Mouse (Mus musculus) layer of hippocampus, adult 9-11 months (tissue): Measurements from ENCODE around the gene Cyfip2.
"Not testable (repeated sequence)": the region's sequence is repeated elsewhere in the genome, so short reads cannot be mapped to it uniquely, and the experiment has no call there.

ENCODE experiments used
- DNase-seq: peaks from one replicate; pipeline ENCODE4 v3.0.0; 2022

The Cyfip2 gene

DNA sequence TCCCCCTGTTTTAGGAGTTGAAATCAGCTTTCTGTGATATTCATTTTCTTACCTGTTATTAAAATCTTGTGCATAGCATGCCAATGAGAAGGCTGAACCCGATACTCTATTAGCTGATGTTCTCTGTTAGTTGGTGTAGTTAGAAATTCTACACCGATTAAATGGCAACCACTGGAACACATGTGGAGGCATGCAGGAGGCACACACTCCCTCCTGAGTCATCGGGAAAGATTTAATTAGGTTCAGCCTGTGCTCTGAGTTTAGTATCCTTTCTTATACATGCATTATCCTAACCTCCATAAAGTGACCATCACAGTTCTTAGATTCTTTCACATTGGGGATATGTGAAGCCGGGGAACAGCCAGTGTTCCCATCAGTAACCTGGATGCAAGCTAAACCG lies 87.3 kb downstream of the Cyfip2 start:
- no peak for DNase-seq

DNA sequence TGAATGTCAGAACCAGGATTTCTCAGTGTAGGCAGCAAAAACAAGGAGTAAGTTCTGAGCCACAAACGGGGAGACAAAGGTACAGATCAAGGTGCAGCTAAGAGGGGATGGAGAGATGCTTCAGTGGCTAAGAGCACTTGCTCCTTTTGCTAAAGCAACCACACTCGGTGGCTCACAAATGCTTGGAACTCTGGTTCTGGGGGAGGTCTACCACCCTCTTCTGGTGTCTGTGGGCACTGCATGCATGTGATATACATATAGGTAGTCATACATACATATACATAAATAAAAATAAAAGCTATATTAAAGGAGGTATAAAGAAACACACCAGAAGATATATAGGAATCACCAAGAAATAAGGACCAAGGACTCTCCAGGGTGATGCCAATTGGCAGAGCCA lies 89.1 kb downstream of the Cyfip2 start:
- DNase-seq, result no peak

DNA sequence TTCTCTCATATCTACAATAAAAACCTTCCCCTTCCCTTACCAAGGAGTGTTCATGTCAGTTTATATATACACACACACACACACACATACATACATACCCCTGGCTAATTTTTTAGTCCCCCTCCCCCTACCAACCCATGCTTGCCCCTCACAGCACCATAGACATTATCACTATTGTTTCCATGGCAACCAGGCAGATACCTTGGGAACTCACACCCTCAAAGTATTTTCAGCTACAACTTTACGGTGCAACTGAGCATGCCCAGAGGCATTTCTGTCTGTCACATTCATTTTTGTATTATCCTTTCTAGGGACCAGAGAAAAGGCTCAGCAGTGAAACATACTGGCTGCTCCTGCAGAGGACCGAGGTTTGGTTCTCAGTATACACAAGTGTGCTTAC lies 92.4 kb downstream of the Cyfip2 start:
- no peak for DNase-seq

DNA sequence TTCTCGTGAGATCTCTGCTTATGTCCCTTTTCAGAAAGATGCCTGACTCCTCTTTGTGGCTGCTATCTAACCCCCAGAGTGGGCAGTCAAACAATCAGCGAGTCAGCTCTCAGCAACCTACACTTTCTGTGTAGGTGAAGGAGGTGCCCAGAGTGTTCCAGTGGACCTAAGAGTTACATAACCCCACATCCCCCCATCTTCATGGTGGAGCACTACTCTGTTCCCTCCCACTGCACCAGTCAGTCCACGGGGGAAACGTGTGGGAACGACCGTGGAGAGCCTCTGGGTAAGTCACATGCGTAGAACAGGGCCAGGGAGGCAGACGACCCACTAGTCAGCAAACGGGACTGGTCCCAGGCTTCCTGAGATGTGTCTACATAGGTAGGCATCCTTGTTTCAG lies 93.3 kb downstream of the Cyfip2 start:
- DNase-seq, result no peak

DNA sequence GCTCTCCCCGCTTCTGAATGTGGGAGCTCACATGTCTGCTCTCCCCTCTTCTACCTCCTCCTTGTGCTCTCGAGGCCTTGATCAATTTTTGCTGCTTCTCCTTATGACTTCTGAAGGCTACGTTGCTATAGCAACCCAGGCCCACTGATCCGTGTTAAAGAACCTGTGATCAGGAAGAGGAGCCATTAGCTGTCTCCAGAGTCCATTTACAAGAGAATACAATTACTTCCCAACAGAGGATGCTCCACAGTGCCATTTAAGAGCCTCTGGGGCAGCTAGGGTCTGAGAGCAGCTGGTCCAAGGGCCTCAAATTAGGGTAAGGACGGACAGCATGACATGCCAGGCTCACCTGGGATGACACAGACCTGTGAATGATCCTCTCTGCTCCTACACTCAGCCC lies 94.1 kb downstream of the Cyfip2 start:
- no peak for DNase-seq

DNA sequence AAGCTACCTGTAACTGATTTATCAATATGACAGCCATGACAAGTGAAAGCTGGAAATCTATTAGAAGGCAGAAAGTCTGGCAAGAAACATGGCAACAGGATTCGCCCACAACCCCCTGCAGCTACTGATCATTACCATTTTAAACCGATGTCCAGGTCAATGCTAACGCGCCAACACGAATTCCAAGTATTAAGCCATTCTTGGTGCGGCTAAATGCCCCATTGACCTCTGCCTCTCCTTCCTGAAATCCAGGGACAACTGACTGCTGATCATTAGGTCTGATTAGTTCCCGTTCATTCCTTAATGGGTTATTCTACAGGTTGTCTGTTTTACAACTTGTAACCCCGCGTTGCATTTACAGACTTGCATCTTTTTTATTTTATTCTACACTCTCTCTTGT lies 95.0 kb downstream of the Cyfip2 start:
- no peak for DNase-seq

DNA sequence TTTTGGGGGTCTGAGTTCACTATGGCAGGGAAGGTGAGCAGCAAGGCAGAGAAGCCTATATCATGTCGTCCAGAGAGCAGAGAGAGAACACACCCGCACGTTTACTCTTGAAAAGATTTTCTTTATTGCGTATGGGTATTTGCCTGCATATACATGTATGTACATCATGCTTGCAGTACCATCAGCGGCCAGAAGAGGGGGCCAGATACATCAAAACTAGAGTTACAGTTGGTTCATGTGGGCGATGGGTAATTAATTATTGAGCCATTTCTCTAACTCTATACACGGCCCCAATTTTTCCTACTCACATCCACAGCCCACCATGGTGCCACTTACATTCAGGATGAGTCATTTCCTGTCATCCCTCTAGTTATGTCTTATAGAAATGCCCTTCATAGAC lies 96.0 kb downstream of the Cyfip2 start:
- peak; percentile 39 for DNase-seq

DNA sequence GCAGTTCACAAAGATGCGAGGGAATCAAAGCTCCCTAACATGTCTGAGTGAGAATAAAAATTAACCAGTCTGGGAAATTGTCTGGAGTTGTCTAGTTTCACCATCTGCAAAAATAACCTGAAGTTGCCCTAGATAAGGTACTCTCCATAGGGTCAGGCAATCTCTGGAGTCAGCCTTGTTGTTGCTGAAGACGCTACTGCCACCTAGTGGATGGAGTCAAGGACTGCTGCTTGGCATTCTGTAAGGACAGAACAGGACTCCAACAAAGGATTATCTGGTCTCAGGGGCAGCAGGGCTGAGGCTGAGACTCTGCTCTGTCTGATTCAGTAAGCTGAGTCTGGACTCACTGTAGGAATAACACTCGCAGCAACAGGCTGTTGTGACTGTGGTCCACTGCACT lies 97.3 kb downstream of the Cyfip2 start:
- DNase-seq, result peak; percentile 69

DNA sequence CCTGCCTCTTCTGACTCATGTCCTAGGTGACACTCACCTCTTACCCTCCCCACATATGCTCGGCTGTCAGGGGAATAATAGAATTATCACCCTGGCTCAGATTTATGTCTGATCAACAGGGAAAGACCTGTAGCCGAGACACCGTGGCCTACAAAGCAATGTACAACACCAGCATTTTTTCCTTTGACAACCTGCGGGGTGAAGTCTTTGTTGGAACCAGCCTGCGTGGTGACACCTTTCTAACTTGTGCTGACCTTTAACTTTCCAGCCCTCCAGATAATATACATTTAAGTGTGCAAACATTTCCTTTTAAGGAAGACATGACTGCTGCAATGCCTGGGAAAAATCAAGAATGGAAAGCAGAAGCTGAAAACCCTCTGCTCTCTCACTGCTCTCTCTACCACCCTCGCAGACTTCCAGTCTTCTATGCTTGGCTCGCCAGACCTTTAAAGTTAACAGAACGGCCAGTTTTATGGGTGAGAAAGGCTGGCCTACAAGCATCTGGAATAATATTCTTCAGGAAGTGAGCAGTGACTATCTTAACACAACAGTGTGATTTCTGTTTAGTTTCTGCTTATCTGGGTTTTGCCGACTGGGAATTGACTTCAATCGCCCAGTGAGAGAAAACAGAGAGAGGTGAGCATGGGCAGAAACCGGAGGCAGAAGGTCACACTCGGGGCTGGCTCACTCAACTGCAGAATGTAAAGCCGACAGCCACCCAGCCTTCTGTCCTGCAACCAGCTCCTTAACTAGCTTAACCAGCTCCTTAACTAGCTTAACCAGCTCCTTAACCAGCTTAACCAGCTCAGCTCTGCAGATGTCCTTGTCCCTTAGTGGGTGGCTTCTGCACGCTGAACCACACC lies 98.1 kb downstream of the Cyfip2 start:
- DNase-seq, result no peak

DNA sequence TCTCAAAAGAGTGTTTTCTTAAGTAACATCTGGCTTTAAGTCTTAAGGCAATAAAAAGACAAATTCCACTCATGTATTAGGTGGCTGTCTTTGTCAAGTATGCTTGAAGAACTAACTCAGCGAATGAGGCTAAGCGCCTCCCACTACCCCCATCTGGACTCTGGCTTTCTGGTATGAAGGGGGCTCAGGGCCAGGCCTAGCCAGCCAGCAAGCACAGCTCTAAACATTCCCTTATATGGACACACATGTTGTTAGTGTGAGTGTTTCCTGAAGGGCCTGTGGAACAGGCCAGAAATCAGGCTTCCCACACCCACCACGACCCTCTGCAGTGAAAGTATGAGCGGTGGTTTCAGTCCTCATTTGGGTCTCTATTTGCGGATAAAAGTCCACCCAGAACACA lies 98.8 kb downstream of the Cyfip2 start:
- no peak for DNase-seq

DNA sequence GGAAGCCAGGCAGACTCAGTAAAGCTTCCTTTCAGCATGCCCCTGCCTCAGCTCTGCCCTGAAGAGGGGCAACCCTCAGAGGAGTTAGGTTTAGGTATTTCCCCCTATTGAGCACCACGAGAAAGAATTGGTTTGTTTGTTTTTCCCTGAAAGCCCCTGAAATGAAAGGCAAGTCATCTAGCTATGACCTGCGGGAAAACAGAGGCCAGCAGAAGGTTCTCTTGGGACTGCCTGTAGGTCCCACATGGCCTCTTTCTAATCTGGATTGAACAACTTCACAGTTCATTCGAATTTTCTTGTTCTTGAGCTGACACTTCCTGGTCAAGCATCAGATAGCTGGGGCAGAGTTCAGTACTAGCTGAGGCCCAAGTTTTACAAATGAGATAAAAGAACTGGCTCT lies 100.8 kb downstream of the Cyfip2 start:
- DNase-seq, result no peak

DNA sequence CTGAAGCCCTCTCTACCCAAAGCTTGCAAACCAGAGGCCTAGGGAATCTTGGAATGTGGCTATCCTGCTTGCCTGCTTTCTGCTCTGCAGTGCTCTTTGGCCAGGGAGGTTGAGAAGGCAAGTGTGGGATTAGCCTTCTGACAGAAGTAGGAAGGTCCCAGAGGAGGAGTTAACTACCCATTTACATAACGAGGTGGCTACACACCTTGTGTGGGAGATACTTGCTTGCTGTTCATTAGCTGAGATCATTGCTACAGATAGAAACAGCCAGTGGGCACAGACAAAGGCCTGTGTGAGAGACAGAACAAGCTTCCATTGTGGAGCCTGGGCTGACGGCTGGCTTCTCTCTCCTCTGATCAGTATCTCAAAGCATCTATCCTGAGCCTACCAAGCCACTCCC lies 102.8 kb downstream of the Cyfip2 start:
- DNase-seq, result peak; percentile 54

DNA sequence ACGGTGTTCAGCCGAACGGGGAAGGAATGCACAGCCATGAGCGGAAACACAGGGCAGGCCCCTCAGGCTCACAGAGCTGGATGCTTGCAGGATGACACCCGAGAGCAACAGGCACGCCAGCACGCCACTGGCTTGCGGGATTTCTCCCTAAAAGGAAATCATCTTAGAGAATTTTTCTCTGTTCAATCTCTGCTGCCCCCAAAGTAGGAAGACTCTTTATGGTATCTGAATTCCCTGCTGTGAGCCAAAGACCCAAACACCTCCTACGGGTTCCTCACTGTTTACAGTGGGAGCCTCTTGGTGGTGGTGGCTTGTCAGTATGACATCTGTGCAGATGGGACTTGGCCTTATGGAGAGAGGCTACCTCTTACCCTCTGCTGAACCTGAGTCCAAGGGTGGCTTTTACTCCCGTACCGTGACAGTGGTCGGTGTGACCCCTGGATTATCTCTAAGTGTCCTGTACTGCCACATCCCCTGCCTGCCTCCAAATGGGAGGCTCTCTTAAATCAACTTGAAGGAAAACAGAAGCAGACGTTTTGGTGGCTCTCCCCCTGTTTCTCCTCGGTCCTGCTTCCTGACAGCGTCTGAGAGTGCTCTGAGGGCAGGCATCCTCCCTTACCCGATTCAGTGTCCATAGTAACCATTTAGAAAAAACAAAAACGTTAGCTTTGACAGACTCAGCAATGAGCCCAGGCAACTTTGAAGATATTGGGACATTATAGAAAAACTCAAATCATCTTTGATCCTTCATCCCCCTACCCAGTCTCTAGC lies 106.8 kb downstream of the Cyfip2 start:
- DNase-seq, result peak; percentile 1

DNA sequence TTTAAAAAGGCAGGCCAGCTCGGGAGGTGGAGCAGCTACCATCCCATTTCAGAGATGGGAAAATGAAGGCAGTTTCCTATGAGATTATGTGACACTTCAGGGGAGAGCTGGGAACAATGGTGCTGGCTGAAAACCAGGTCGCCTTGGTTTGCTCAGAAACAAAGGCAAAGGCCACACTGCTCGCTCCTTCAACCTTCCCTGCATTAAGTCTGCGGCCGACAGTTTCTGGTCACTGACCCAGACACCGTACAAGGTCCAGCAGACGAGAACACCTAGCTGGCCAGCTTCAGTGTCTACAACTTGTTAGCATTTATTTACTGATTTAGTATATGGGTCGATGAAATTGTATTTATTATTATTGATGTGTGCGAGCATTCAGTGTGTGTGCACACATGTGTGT lies 107.8 kb downstream of the Cyfip2 start:
- DNase-seq, result no peak

DNA sequence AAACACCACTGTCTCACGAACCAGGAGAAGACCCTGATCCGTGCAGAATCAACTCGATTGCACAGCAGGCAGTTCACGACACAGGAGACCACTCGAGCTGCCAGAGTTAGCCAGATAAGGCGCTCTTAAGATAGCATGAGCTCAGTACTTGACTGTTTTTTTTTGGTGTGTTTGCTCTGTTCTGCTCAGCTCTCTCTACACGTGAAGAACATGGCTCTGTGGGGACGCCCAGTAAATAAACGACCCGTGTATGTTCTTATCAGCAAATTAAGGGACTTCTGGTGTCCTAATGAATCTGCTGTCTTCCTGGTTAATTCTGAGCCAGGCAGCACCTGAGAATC lies 110.1 kb downstream of the Cyfip2 start:
- DNase-seq, result no peak

DNA sequence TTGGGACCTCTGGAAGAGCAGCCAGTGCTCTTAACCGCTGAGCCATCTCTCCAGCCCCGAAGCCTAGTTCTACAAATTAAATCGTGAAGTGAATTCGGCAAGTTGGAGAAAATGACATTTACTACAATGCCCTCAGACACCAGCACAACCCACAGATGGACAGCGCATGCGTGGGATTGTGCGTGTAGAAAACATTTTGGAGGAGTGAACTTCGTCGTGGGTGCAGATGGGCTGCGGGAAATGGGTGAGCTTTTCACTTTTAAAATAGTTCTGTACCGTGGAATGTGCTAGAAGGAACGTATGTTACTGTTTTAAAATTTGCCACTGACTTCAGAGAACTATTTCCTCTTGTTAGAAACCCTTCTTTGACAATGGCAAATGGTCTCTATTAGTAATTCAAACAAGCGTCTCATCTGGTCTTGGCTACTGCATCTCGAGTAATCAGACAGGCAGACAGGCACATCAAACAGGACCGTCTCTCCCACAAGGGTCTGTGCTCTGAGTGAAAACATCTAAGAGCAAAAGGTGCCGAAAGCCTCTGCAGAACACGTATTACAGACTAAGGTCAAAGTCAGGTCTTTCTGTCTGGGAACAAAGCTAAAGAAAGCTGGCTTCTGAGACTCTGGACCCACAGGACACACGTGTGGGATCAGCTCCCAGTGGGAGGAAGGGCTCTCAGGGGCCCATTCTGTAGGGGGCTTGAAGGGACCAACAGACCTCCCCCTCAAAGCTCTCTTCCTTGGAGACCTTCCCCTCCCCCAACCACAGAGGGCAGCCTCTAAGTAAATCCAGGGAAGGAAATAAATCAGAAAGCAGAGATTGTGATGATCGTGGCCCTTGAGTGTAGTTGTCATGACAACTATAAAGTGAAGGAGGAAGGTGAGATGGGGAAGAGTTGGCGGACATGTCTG lies 110.8 kb downstream of the Cyfip2 start:
- DNase-seq, result peak; percentile 84

DNA sequence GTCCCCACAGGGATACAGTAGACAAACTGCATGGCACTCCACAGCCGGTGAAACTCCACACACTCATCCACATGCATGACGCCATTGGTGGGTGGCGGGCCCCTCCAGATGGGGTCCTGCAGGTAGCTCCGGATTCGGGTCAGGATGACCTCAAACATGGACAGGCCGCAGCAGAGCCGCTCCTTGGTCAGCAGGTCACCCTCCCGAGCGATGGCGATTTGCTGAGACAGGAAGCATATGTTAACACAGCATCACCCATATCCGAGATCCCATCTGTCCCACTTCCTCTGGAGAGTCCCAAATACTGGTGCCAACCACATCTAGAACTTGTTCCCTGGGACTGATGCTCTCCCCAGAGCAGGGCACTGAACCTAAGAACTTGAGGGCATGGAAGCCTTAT lies 112.0 kb downstream of the Cyfip2 start:
- DNase-seq, result no peak

DNA sequence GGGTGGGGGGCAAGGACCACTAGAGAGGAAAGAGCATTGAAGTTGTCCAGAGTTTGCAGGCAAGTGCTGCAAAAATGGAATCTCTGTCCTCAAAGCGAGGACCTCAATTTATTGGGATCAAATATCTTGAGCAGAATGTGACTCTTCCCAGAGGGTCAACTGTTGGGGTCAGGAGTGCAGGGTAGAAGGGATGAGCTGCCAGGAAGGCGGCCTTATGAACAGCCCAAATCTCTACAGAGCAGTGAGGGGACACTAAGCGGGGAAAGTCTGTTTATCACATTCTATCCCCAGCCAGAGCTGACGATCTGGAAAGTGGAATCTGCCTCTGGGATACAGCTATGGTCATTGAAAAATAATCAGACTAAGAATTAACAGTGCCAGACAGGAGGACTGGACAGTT lies 118.5 kb downstream of the Cyfip2 start:
- DNase-seq, result no peak

DNA sequence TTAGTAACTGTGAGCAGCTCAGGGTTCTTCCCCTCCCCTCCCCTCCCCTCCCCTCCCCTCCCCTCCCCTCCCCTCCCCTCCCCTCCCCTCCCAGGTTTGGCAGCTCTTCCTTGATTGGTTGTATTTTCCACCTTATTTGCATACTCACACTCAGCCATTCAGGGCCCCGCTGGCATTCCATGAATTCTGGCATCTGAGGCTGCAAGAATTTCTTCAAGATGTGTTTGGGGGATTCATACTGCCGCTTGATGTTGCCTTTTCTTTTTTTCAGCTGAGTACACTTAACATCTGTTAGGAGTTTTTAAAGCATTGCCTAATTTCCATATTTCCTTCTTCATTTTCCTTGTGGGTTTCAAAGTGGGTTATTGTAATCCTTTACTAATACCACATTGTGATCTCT lies 124.4 kb downstream of the Cyfip2 start:
- no peak for DNase-seq

DNA sequence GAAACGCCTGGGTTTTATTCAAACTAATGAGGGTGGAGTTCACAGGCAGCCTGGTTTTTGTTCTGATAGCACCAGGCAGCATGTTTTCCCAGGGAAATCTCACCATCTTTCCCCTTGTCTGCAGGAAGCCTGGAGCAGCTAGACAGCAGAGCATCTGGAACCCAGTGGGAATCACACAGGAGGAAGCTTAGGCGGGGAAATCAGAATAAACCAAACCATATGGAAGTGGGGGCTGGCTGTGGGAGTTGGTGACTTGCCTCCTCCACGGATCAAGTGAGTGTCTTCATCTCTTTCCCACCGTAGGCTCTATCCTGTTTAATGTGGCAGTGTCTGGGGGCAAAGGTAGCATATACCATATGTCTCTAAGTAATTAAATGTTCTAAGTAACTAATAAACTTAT lies 127.2 kb downstream of the Cyfip2 start:
- peak; percentile 35 for DNase-seq

DNA sequence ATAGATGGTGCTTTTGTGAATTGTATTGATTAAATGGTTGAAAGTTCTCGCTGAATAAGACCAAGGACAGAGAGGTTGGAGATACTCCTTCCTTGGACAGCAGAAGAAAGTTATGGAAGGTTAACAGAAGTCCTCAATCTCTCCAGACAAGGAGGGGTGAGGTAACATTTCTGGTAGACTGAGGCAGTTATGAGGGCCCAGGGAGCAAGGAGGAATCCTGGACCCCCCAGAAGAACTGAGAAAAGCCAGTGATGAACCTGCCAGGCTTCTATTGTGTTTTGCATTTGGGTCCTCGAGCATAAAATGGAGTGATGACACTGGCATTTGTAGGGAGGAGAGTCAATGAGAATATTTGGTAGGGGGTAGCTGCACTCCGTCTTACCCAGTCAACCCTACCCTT lies 127.7 kb downstream of the Cyfip2 start:
- no peak for DNase-seq

DNA sequence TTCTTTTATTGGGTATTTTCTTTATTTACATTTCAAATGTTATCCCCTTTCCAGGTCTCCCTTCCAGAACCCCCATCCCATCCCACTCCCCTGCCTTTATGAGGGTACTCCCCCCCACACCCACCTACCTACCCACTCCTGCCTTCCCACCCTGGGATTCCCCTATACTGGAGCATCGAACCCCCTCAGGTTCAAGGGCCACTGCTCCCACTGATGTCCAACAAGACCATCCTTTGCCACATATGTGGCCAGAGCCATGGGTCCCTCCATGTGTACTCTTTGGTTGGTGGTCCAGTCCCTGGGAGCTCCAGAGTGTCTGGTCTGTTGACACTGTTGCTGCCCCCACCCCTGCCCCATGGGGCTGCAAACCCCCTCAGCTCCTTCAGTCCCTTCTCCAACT lies 130.6 kb downstream of the Cyfip2 start:
- DNase-seq, result not testable (repeated sequence)

DNA sequence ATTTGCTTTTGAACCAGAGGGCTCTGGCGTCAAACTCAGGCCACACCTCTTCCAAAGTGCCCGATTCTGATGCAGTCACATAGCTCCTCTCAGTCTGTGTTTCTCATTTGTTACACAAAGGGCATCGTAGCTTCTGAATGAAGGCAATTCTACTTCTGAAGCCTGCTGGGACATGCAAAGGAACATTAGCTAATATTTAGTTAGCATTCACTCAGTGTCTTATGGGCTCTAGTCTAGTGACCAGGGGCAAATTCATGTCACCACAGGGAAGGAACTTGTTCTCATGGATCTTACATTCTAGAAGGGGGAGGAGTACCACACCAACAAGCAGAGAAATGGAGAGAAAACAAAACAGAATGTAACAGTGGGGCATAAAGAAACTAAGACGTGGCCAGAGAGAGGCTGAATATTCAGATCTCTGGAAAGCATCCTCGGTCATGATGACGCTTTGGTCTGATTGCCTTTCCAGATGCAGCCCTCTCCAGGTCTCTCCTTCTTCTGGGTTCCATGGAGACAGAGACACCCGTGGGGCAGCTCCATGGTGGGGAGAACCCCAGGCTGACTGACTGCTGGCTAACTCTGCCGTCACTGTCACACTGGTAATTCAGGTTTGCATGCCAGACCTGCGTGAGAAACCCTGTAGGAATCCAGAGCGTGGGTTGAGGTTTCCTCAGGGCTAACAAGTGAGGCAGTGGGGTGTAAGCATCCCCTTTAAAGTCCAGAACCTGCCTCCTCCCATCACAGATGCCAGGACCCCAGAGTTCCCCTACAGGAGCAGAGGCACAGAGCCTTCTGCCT lies 135.2 kb downstream of the Cyfip2 start:
- no peak for DNase-seq
